In the genomic region with DNA sequence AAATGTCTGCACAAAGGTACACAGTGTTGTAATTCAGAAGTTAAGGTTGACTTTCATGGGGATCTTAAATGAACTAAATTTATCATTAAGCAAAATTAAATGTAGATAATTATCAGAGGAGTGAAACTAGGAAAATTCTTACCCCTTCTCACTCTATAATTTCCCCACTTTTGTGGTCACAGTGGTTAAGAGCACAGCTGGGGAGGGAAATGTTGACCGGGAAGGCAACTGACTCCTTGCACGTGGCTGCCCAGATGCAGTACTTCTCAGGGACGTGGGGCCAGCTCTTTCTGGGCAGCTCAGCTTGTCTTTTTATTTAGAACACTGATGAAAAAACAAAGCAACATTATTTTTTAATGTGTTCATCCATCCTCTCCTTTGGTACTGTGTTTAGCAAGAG, we compare ENCODE assay signal across 30 mouse cellular contexts. TPM values are rescaled to one million over a fixed set of nuclear protein-coding genes. Genes with fewer than 3 reads are reported as not detected.
DNase-seq lines count a peak whose midpoint lies in the region; ATAC-seq and TF ChIP-seq lines count a peak whose summit lies in the region.
"Had no signal": no experiment of that assay in that cellular context is flagged by ENCODE, and none has a peak within 500 bp of the region (broad histone marks: within the 10 kb centered on the region; RNA-seq: fewer than 3 reads in every experiment).

No protein-coding gene starts in this region.

- peak; percentile 24 for DNase-seq in liver, postnatal 0 days
- DNase-seq in liver, embryonic 11.5 days (ENCODE audit: low spot score) = no peak
- DNase-seq in skeletal muscle tissue, adult 2 months (ENCODE audit: low read depth, low spot score) = peak; percentile 7
- no peak for DNase-seq in T-cell, adult 2 months (ENCODE audit: low spot score)
- DNase-seq: adrenal gland, postnatal 10 days; adrenal gland, postnatal 36 days; B cell, adult 2 months; cerebellum, adult 18-20 months; cerebellum, adult 9-10 months; cerebellum, postnatal 14 days; forebrain, postnatal 0 days; gastrocnemius, adult 2 months; gastrocnemius, postnatal 14 days; heart, adult 2 months; heart, postnatal 14 days had no signal

- H3K9ac ChIP-seq in liver, postnatal 0 days (replicated peaks) = no peak overlapping the region
- no peak overlapping the region for H3K9ac ChIP-seq in liver, embryonic 11.5 days (ENCODE audit: low read depth, low read length)
- H3K9ac ChIP-seq: embryonic facial prominence, embryonic 12.5 days; embryonic facial prominence, embryonic 15.5 days; forebrain, postnatal 0 days; heart, embryonic 13.5 days; hindbrain, embryonic 13.5 days had no signal

- no peak overlapping the region for H3K4me3 ChIP-seq in liver, postnatal 0 days (ENCODE audit: low read depth, low read length)
- H3K4me3 ChIP-seq in liver, embryonic 11.5 days (ENCODE audit: low read depth, low read length) = no peak overlapping the region
- H3K4me3 ChIP-seq: embryonic facial prominence, embryonic 12.5 days; embryonic facial prominence, embryonic 15.5 days; gastrocnemius, adult 2 months; heart, adult 2 months; heart, embryonic 10.5 days; heart, embryonic 13.5 days; hindbrain, embryonic 10.5 days; hindbrain, embryonic 13.5 days had no signal

- no peak overlapping the region for H3K27ac ChIP-seq in liver, postnatal 0 days (ENCODE audit: low read depth)
- no peak overlapping the region for H3K27ac ChIP-seq in liver, embryonic 11.5 days (ENCODE audit: low read depth, low read length)
- H3K27ac ChIP-seq: embryonic facial prominence, embryonic 12.5 days; embryonic facial prominence, embryonic 15.5 days; gastrocnemius, adult 2 months; heart, adult 2 months; heart, embryonic 10.5 days; heart, embryonic 13.5 days; hindbrain, embryonic 10.5 days; hindbrain, embryonic 13.5 days had no signal

- H3K36me3 ChIP-seq in liver, postnatal 0 days (replicated peaks; ENCODE audit: insufficient read depth, low read length) = no peaks in the 10 kb centered on the region
- H3K36me3 ChIP-seq in liver, embryonic 11.5 days (ENCODE audit: control insufficient read depth, insufficient read depth, low read length) = no peaks in the 10 kb centered on the region
- H3K36me3 ChIP-seq: embryonic facial prominence, embryonic 12.5 days; embryonic facial prominence, embryonic 15.5 days; heart, embryonic 10.5 days; heart, embryonic 13.5 days; hindbrain, embryonic 10.5 days; hindbrain, embryonic 13.5 days had no signal

- H3K9me3 ChIP-seq in liver, postnatal 0 days (ENCODE audit: low read length) = no peaks in the 10 kb centered on the region
- H3K9me3 ChIP-seq in liver, embryonic 11.5 days (ENCODE audit: control insufficient read depth, low read length) = no peaks in the 10 kb centered on the region
- H3K9me3 ChIP-seq: embryonic facial prominence, embryonic 12.5 days; embryonic facial prominence, embryonic 15.5 days; heart, embryonic 10.5 days; heart, embryonic 13.5 days; hindbrain, embryonic 10.5 days; hindbrain, embryonic 13.5 days had no signal

- H3K27me3 ChIP-seq in liver, postnatal 0 days (ENCODE audit: insufficient read depth, low read length) = no peaks in the 10 kb centered on the region
- no peaks in the 10 kb centered on the region for H3K27me3 ChIP-seq in liver, embryonic 11.5 days (replicated peaks; ENCODE audit: control insufficient read depth, insufficient read depth, low read length)
- H3K27me3 ChIP-seq: embryonic facial prominence, embryonic 12.5 days; embryonic facial prominence, embryonic 15.5 days; heart, embryonic 13.5 days; hindbrain, embryonic 13.5 days had no signal

- H3K4me2 ChIP-seq in liver, postnatal 0 days (ENCODE audit: low read depth, low read length) = no peak overlapping the region
- H3K4me2 ChIP-seq in liver, embryonic 11.5 days = no peak overlapping the region
- H3K4me2 ChIP-seq: embryonic facial prominence, embryonic 12.5 days; embryonic facial prominence, embryonic 15.5 days; heart, embryonic 13.5 days; hindbrain, embryonic 13.5 days had no signal

- peak; percentile 63; the same call in 1 of the 2 replicates for TF ChIP-seq EP300 in liver, postnatal 0 days (IDR thresholded peaks at IDR 0.05; ENCODE audit: low read depth)

- TF ChIP-seq CTCF in liver, postnatal 0 days (IDR thresholded peaks at IDR 0.05; ENCODE audit: low read depth) = no peak

- no peak for ATAC-seq in liver, postnatal 0 days
- ATAC-seq in liver, embryonic 11.5 days (replicated peaks; ENCODE audit: low FRiP score) = no peak
- ATAC-seq in hematopoietic stem cell, adult 5-6 weeks (replicated peaks in 1 of 2; ENCODE audit: insufficient read depth in 1 of 2, low FRiP score in 2 of 2, low TSS enrichment in 1 of 2, low read depth in 1 of 2, poor library complexity in 2 of 2, severe bottlenecking in 2 of 2) = peak; percentile 42 to 56; a peak in 1 of 4 replicates
- no peak for ATAC-seq in inflammation-experienced regulatory T-cells, adult 6 months
- ATAC-seq: forebrain, embryonic 14.5 days; forebrain, postnatal 0 days; hindbrain, embryonic 16.5 days; intestine, postnatal 0 days had no signal

- 25% methylated on average over 3 of the region's 3 CpGs for WGBS in liver, postnatal 0 days (ENCODE audit: insufficient replicate concordance)
- 58% methylated on average over 3 of the region's 3 CpGs for WGBS in liver, embryonic 11.5 days

- peaks cover 9% of the 10 kb centered on the region for H3K4me1 ChIP-seq in liver, postnatal 0 days (ENCODE audit: insufficient read depth)
- H3K4me1 ChIP-seq in liver, embryonic 11.5 days (replicated peaks; ENCODE audit: control insufficient read depth, insufficient read depth, low read length) = no peaks in the 10 kb centered on the region
- H3K4me1 ChIP-seq: embryonic facial prominence, embryonic 12.5 days; embryonic facial prominence, embryonic 15.5 days; heart, embryonic 10.5 days; heart, embryonic 13.5 days; hindbrain, embryonic 10.5 days; hindbrain, embryonic 13.5 days had no signal

RNA-seq across cellular contexts. Expression of a gene that starts 37.9 kb away (rescaled TPM):
- 3.7 and 5.4 TPM in 2 replicates for polyA plus RNA-seq in liver, postnatal 0 days (2015; fragmentation: Nextera tagmentation; extraction: Ambion mirVana)
- 0.14 and 0.38 TPM in 2 replicates for polyA plus RNA-seq in liver, embryonic 11.5 days (2014; fragmentation: Nextera tagmentation; extraction: Ambion mirVana)
- total RNA-seq in hematopoietic stem cell, adult 5-6 weeks (2017) = 5.7 and 11.8 TPM in 2 replicates
- polyA plus RNA-seq in inflammation-experienced regulatory T-cells, adult 6 months (2017; shearing (Covaris generic)) = 100 to 1,000 TPM in 2 of 3 experiments, 10 to 100 TPM in 1; 91.9 to 193 (median 146) TPM
- total RNA-seq: ES-E14 had no signal
- polyA plus RNA-seq: forebrain, embryonic 11.5 days; forebrain, postnatal 0 days; heart, embryonic 10.5 days; hindbrain, embryonic 10.5 days; hindbrain, embryonic 13.5 days; hindbrain, embryonic 16.5 days had no signal

RNA-seq across cellular contexts. Expression of a gene that starts 56.2 kb away (rescaled TPM):
- 0.65 and 1.1 TPM in 2 replicates for polyA plus RNA-seq in liver, postnatal 0 days (2015; fragmentation: Nextera tagmentation; extraction: Ambion mirVana)
- polyA plus RNA-seq in liver, embryonic 11.5 days (2014; fragmentation: Nextera tagmentation; extraction: Ambion mirVana) = 0.66 and 0.84 TPM in 2 replicates
- total RNA-seq in hematopoietic stem cell, adult 5-6 weeks (2017) = 14.9 and 18.4 TPM in 2 replicates
- polyA plus RNA-seq in inflammation-experienced regulatory T-cells, adult 6 months (2017; shearing (Covaris generic)) = 1 to 10 TPM; 5.1 to 8.5 (median 5.2) TPM
- total RNA-seq: adrenal gland, adult 18-20 months; adrenal gland, postnatal 10 days; adrenal gland, postnatal 36 days; gastrocnemius, adult 2 months; gastrocnemius, postnatal 14 days; gastrocnemius, postnatal 4 days; heart, adult 2 months had no signal

Comparison
In these comparisons a context has a peak if more than half of its experiments do, and no peak if none do; other contexts are left out.
1. DNase-seq: peak in liver, postnatal 0 days (single experiment) and skeletal muscle tissue, adult 2 months (single experiment); none in liver, embryonic 11.5 days (single experiment) and T-cell, adult 2 months (single experiment).
2. ATAC-seq: peak in hematopoietic stem cell, adult 5-6 weeks (2 of 2); none in liver, postnatal 0 days (single experiment), liver, embryonic 11.5 days (single experiment) and inflammation-experienced regulatory T-cells, adult 6 months (single experiment).
3. RNA of a gene that starts 37.9 kb away (polyA plus RNA-seq): 91.9 to 193 TPM in inflammation-experienced regulatory T-cells, adult 6 months; 3.7 to 5.4 TPM in liver, postnatal 0 days and 0.14 to 0.38 TPM in liver, embryonic 11.5 days; every median in the first group is over 10 times any median in the second.